Mouse (Mus musculus) intestine, postnatal 0 days (tissue): ENCODE measurements around the gene Gm19345. TPM values are rescaled to one million over a fixed set of nuclear protein-coding genes. Genes with fewer than 3 reads are reported as not detected.

ENCODE experiments used
- ATAC-seq: fragments of 200-750 bp; cut with Nextera tagmentation; 2 replicates; pipeline ENCODE4 v1.8.0; 2017; ENCODE audit warnings: mild to moderate bottlenecking, moderate TSS enrichment, moderate library complexity
- H3K27ac ChIP-seq: fragments of 300-500 bp; sonication (generic); 2 replicates; pipeline ENCODE4 v1.5.1; 2014; ENCODE audit warnings: mild to moderate bottlenecking, low read depth, low read length, moderate library complexity
- H3K27me3 ChIP-seq: fragments of 300-500 bp; sonication (generic); replicated peaks from 2 replicates; pipeline ENCODE4 v1.6.1; 2014; ENCODE audit warnings: low read length, mixed read lengths; ENCODE audit not compliant: control insufficient read depth, insufficient read depth
- H3K36me3 ChIP-seq: fragments of 300-500 bp; sonication (generic); 2 replicates; pipeline ENCODE4 v1.6.1; 2014; ENCODE audit warnings: mild to moderate bottlenecking, moderate library complexity; ENCODE audit not compliant: control insufficient read depth, insufficient read depth
- H3K4me1 ChIP-seq: fragments of 300-500 bp; sonication (generic); replicated peaks from 2 replicates; pipeline ENCODE4 v1.6.1; 2014; ENCODE audit warnings: antibody characterized with exemption, low read length, mixed read lengths; ENCODE audit not compliant: control insufficient read depth, insufficient read depth
- H3K4me2 ChIP-seq: fragments of 300-500 bp; sonication (generic); replicated peaks from 2 replicates; pipeline ENCODE4 v1.6.1; 2014; ENCODE audit warnings: low read depth, mild to moderate bottlenecking, moderate library complexity
- H3K4me3 ChIP-seq: fragments of 300-500 bp; sonication (generic); 2 replicates; pipeline ENCODE4 v1.5.1; 2014; ENCODE audit warnings: low read depth, low read length
- H3K9ac ChIP-seq: fragments of 300-500 bp; sonication (generic); 2 replicates; pipeline ENCODE4 v1.6.1; 2014; ENCODE audit warnings: mild to moderate bottlenecking, low read depth, low read length
- H3K9me3 ChIP-seq: fragments of 300-500 bp; sonication (generic); 2 replicates; pipeline ENCODE4 v1.6.1; 2016; ENCODE audit warnings: mixed run types; ENCODE audit not compliant: control insufficient read depth
- CTCF ChIP-seq: sonication (generic); IDR thresholded peaks from 2 replicates; pipeline ENCODE4 v1.5.1; 2016; ENCODE audit warnings: low read depth, mild to moderate bottlenecking, control low read depth, antibody characterized with exemption, moderate library complexity
- WGBS: fragments of 180-500 bp; shearing (Covaris S2); extraction: QIAGEN DNeasy Blood & Tissue Kit; methylation state at CpG from one replicate; pipeline ENCODE4 v1.1.7; 2014; 5-methylcytosine and 5-hydroxymethylcytosine counted together
- polyA plus RNA-seq: library from polyadenylated mRNA; unstranded; fragments of >200 nt; fragmentation: Nextera tagmentation; extraction: Ambion mirVana; gene quantifications from 2 replicates; pipeline ENCODE4 v1.2.1, GENCODE M21; 2015

Gm19345 gene
- polyA plus RNA-seq, 1 experiment from 2014 or later: 0.39 TPM

DNA sequence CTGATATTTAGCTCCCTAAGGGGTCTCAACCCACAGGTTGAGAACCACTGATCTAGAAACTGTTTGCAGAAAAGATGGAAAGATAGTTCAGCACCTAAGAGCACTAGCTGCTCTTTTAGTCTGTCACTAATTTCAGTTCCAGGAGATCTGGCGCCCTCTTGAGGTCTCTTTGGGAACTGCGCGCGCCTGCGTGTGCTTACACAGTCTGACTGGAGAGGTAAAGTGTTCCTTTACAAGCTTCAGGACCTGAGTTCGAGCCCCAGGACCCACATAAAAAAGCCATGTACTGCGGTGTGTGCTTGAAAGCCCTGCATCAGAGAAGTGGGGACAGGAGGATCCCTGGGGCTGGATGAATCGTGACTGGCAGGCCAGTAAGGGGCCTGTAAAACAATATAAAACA lies 38.1 kb downstream of the Gm19345 start:
- ATAC-seq: no peak
- Histone ChIP-seq H3K4me1 (no peaks in the 10 kb centered on the region), H3K4me3 (no peak overlapping the region), H3K27ac (no peak overlapping the region), H3K27me3 (no peaks in the 10 kb centered on the region), H3K9me3 (no peaks in the 10 kb centered on the region), H3K4me2 (no peak overlapping the region), H3K9ac (no peak overlapping the region), H3K36me3 (no peaks in the 10 kb centered on the region)
- TF ChIP-seq CTCF: peak; percentile 85
- 47% methylated on average over 8 of the region's 8 CpGs for WGBS

Other genes starting within 250 kb of the Gm19345 start
- 14.8 and 16.9 TPM in 2 replicates for gene Clasrp, start 247.5 kb upstream of the Gm19345 start, polyA plus RNA-seq
- 10.5 and 10.6 TPM in 2 replicates for gene Relb, start 222.6 kb upstream of the Gm19345 start, polyA plus RNA-seq
- 66.1 and 70.6 TPM in 2 replicates for gene Clptm1, start 187.0 kb upstream of the Gm19345 start, polyA plus RNA-seq
- 11,285 and 12,482 TPM in 2 replicates for gene Apoc2, start 174.1 kb upstream of the Gm19345 start, polyA plus RNA-seq
- 5.6 and 13.5 TPM in 2 replicates for gene Gm44805, start 170.6 kb upstream of the Gm19345 start, polyA plus RNA-seq
- gene Apoc4, start 170.5 kb upstream of the Gm19345 start, polyA plus RNA-seq: 0.70 and 1.4 TPM in 2 replicates
- 34.7 and 50.0 TPM in 2 replicates for gene Apoc1, start 159.3 kb upstream of the Gm19345 start, polyA plus RNA-seq
- 435 and 436 TPM in 2 replicates for gene Apoe, start 152.8 kb upstream of the Gm19345 start, polyA plus RNA-seq
- gene Tomm40, start 136.6 kb upstream of the Gm19345 start, polyA plus RNA-seq: 80.1 and 85.5 TPM in 2 replicates
- 93.1 and 94.7 TPM in 2 replicates for gene Nectin2, start 101.5 kb upstream of the Gm19345 start, polyA plus RNA-seq
- gene Bcam, start 81.0 kb upstream of the Gm19345 start, polyA plus RNA-seq: 36.2 and 38.0 TPM in 2 replicates
- gene Cblc, start 55.2 kb upstream of the Gm19345 start, polyA plus RNA-seq: 54.8 and 56.5 TPM in 2 replicates
- 19.0 and 23.7 TPM in 2 replicates for gene Bcl3, start 29.2 kb upstream of the Gm19345 start, polyA plus RNA-seq
- gene Ceacam16, start 9.3 kb downstream of the Gm19345 start, polyA plus RNA-seq: not detected in 2 replicates
- gene Ceacam19, start 36.0 kb downstream of the Gm19345 start, polyA plus RNA-seq: not detected in 2 replicates
- gene Pvr, start 69.2 kb downstream of the Gm19345 start, polyA plus RNA-seq: 8.9 and 10.7 TPM in 2 replicates
- gene Igsf23, start 98.8 kb downstream of the Gm19345 start, polyA plus RNA-seq: 171 and 189 TPM in 2 replicates
- 36.1 and 39.7 TPM in 2 replicates for gene Ceacam20, start 113.4 kb downstream of the Gm19345 start, polyA plus RNA-seq
- 1.9 and 2.7 TPM in 2 replicates for gene Nlrp9b, start 139.5 kb downstream of the Gm19345 start, polyA plus RNA-seq
- not detected in 2 replicates for gene Vmn1r91, start 247.7 kb downstream of the Gm19345 start, polyA plus RNA-seq